22 mouse cellular contexts compared by ENCODE assay signal in genomic region chr3:107246876-107247275, GRCm38 (mm10). TPM values are rescaled to one million over a fixed set of nuclear protein-coding genes. Genes with fewer than 3 reads are reported as not detected.
"Had no signal": no experiment of that assay in that cellular context is flagged by ENCODE, and none has a peak within 500 bp of the region (broad histone marks: within the 10 kb centered on the region; RNA-seq: fewer than 3 reads in every experiment).

No protein-coding gene starts in this region.

- H3K9ac ChIP-seq: liver, embryonic 14.5 days; lung, embryonic 14.5 days; midbrain, embryonic 12.5 days; midbrain, embryonic 15.5 days; neural tube, embryonic 13.5 days; neural tube, embryonic 15.5 days had no signal

- ATAC-seq: midbrain, embryonic 15.5 days had no signal

- H3K27me3 ChIP-seq: midbrain, embryonic 12.5 days; midbrain, embryonic 15.5 days; neural tube, embryonic 15.5 days had no signal

- H3K36me3 ChIP-seq: midbrain, embryonic 12.5 days; midbrain, embryonic 15.5 days; neural tube, embryonic 13.5 days; neural tube, embryonic 15.5 days had no signal

- H3K4me3 ChIP-seq: midbrain, embryonic 12.5 days; midbrain, embryonic 15.5 days; myocyte; neural tube, embryonic 13.5 days; neural tube, embryonic 15.5 days had no signal

- H3K4me1 ChIP-seq: neural tube, embryonic 15.5 days had no signal

- H3K27ac ChIP-seq: liver, embryonic 14.5 days; midbrain, embryonic 12.5 days; midbrain, embryonic 15.5 days; neural tube, embryonic 13.5 days; neural tube, embryonic 15.5 days had no signal

- H3K4me2 ChIP-seq: lung, embryonic 14.5 days; midbrain, embryonic 12.5 days; midbrain, embryonic 15.5 days; neural tube, embryonic 13.5 days; neural tube, embryonic 15.5 days had no signal

- H3K9me3 ChIP-seq: midbrain, embryonic 12.5 days; midbrain, embryonic 15.5 days; neural tube, embryonic 13.5 days; neural tube, embryonic 15.5 days had no signal

- DNase-seq: lung, adult 18-20 months; lung, embryonic 14.5 days; lung, postnatal 10 days; lung, postnatal 4 days; right cerebral cortex, adult 18-20 months; right cerebral cortex, postnatal 25 days; right cerebral cortex, postnatal 4 days; spleen, adult 18-20 months; thymus, adult 18-20 months; thymus, postnatal 14 days; thymus, postnatal 36 days had no signal

RNA-seq across cellular contexts. Expression of gene Prok1, which starts 7.4 kb away (rescaled TPM):
- polyA plus RNA-seq: lung, embryonic 16.5 days; midbrain, embryonic 12.5 days; neural tube, embryonic 11.5 days; neural tube, embryonic 13.5 days; small intestine, adult 2 months; stomach, embryonic 14.5 days had no signal

RNA-seq across cellular contexts. Expression of gene A630076J17Rik, which starts 16.5 kb away (rescaled TPM):
- polyA plus RNA-seq: liver, embryonic 14.5 days; liver, embryonic 16.5 days; midbrain, embryonic 12.5 days; midbrain, embryonic 15.5 days; myocyte; neural tube, embryonic 11.5 days; neural tube, embryonic 13.5 days; neural tube, embryonic 15.5 days; small intestine, adult 2 months had no signal

RNA-seq across cellular contexts. Expression of gene Cym, which starts 25.3 kb away (rescaled TPM):
- polyA plus RNA-seq: midbrain, embryonic 12.5 days; neural tube, embryonic 11.5 days had no signal

RNA-seq across cellular contexts. Expression of gene Slc16a4, which starts 44.2 kb away (rescaled TPM):
- polyA plus RNA-seq: small intestine, adult 2 months had no signal
